Mouse (Mus musculus) urinary bladder, postnatal 4 days (tissue): ENCODE data around the gene Lag3.

Source experiments
- DNase-seq, 2 experiments: peaks; one replicate each; pipeline ENCODE4 v3.0.0; 2021 to 2022; ENCODE audit warnings: low spot score in 2 of 2

Lag3 gene

DNA sequence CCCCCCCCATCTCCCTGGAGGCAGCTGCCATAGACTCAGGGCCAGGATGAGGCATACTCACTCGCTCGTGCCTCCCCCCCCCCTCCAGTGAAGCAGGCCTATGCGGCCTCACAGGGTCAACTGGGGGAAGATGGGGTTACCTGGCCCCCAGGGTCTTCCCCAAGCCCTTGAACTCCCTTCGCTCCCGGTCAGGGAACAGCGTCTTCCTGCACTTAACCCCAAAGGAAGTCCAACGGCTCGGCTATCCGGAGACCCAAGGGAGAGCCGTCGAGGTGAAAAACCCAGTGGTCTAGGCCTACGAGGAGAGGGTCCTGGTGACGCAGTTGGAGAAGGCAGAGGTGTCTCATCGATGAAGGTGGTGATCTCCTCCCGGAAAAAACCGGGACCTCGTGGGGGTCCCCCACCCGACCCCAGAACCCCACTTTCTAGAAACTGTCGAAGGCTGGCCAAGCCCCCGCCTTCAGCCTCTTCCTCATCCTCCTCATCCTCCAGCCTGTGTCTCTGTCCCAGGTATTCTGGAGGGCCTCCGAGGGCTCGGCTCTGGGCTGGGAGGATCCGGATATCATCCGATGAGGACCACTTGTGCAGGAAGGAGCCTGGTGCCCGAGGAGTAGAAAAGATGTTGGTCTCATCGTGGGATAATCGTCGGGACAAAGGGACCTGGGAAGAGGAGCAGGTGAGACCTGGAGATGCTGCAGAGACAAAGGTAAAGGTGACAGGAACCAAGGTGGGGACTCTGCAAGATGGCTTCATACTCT is 52.8 kb downstream of the Lag3 start:
- no peak for DNase-seq

DNA sequence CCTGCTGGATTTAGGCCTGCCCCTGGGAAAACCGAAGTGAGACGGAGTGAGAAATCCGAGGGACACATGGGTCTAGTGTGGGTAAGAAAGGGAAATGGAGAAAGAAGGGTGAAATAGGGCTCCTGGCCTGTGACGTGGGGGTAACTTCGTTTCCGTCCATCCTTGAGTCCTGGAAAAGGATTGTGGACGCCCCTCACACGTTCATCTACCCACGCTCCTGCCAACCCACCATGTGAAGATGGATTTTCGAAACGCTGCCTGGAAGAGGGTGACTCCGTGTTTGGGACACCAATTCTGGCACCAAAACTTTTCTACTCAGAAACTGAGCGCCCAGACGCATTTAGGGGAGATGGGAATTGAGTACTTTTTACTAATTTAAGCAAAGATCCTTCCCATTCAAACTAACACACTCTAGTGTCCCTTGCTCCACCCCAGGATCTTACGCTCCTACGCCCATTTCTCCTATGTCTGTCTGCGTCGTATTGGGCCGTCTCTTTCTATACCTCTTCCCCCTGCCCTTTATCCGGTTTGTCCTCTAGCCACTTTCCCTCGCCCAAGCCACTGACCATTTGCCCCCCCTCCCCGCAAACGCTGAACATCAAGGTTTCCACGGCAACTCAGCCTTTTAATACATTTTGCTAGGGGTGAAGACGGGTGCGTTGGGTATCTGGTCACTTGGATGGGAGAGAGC is 53.5 kb downstream of the Lag3 start:
- DNase-seq = no peak

DNA sequence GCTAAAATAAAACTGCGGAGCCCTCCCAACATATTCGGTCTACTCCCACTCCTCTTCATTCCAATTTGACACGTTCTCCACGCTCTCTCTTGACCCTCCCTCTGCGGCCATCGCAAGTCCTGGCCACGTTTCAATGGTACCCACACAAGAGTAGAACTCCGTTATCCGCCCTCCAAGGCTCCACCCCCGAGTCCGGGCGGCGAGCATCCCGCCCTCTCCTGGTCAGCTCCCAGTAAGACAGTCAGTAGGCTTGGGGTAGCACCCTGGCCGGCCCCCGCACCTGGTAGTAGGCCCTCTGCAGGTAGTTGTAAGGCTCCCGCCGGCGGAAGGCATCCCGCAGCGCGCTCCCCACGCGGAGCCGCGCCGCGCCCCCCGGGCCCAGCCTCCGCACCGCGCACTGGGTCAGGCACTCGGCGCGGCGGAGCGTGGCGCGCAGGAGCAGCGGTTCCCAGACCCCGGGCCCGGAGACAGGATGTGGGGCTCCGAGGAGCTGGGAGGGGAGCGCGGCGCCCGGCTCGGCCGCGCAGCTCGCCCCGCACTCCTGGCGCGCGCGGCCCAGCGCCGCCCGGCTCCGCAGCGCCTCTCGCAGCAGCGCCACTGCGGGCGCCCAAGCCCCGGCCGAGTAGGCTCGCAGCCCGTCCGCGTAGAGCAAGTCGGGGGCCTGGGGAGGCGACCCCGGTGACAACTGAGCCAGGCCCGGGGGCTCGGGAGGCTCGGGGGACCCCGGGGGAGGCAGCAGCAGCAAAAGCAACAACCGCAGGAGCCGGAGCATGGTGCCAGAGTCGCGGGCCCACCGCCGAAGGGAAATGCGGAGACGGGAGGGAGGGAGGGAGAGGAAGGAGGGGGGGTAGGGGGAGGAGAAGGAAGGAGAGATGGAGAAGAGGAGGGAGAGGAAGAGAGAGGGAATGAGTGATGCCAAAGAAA is 54.3 kb downstream of the Lag3 start, which contains the start of gene P3h3:
TSS of gene P3h3 (minus strand) at position 837 of the 924 bp plus-strand sequence.
- peak; percentile 83 to 89 for DNase-seq

DNA sequence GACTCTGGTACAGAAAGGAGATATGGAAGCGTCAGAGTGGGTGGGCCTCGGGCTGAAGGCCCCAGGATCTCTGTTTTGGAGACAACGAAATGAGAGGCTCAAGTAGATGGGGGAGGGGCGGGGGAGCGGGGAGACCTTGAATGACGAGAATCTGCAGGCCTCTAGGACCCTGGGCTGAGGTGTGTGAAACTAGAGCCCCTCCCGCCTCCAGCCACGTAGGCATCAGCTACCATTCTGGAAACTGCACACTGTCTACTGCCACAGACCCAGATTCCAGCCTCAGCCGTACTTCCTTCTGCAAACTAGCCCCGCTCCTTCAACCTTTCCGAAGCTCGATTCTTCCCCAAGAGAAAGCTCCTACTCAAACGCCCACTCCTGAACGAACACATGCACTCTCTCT is 55.2 kb downstream of the Lag3 start:
- no peak for DNase-seq

DNA sequence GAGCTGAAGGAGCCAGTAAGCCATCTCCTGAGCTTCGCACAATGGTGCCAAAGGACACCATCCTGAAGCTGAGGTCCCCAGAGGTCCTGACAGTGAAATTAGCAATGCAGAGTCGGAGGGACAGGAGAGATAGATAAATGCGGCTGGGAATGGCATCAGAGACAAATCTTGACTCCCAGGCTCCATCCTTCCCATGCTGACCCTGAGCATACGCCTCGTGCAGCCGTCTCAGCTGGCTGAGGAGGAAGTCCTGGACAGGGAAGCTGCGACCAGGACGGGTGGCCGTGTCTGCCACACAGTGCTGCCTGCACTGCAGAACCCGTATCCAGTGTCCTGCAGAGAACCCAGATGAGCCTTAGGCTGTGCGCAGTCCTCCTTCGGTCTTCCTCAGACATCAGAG is 56.9 kb downstream of the Lag3 start:
- DNase-seq = no peak
